Mouse (Mus musculus): ENCODE data around the gene Nfx1. TPM values are rescaled to one million over a fixed set of nuclear protein-coding genes. Genes with fewer than 3 reads are reported as not detected.
A peak's percentile ranks its signal among the peaks of the same experiment; 100 is the strongest.

Gene Nfx1
- polyA plus RNA-seq, 1 experiment from 2014 or later, result 87.4 TPM

GRCm38 (mm10) chr4:40983686-40984085, 13.0 kb downstream of the Nfx1 start:
- no peak for DNase-seq (ENCODE audit: low spot score)
- H3K4me3 ChIP-seq, result no peak overlapping the region
- H3K27me3 ChIP-seq (ENCODE audit: insufficient read depth, poor library complexity, severe bottlenecking), result no peaks in the 10 kb centered on the region
- 85% methylated on average over 1 of the region's 1 CpGs for WGBS
- H3K27ac ChIP-seq, result no peak overlapping the region
- H3K9me3 ChIP-seq, result no peaks in the 10 kb centered on the region
- H3K36me3 ChIP-seq, result peaks cover 93% of the 10 kb centered on the region
- H3K4me1 ChIP-seq, result no peaks in the 10 kb centered on the region

GRCm38 (mm10) chr4:40989633-40990032, 18.9 kb downstream of the Nfx1 start:
- Histone ChIP-seq H3K36me3 (peaks cover 95% of the 10 kb centered on the region), H3K27me3 (ENCODE audit: insufficient read depth, poor library complexity, severe bottlenecking) (no peaks in the 10 kb centered on the region), H3K27ac (no peak overlapping the region), H3K4me1 (no peaks in the 10 kb centered on the region), H3K4me3 (no peak overlapping the region), H3K9me3 (no peaks in the 10 kb centered on the region)
- 91% methylated on average over 6 of the region's 6 CpGs for WGBS
- DNase-seq (ENCODE audit: low spot score), result peak; percentile 51

- Histone ChIP-seq H3K36me3 (peaks cover 98% of the 10 kb centered on the region), H3K27me3 (ENCODE audit: insufficient read depth, poor library complexity, severe bottlenecking) (no peaks in the 10 kb centered on the region), H3K9me3 (no peaks in the 10 kb centered on the region), H3K4me1 (no peaks in the 10 kb centered on the region), H3K4me3 (no peak overlapping the region), H3K27ac (no peak overlapping the region)
- WGBS, result 92% methylated on average over 6 of the region's 6 CpGs
- DNase-seq (ENCODE audit: low spot score), result no peak
These were observed 25.6 kb downstream of the Nfx1 start for GRCm38 (mm10) chr4:40996302-40996701.

GRCm38 (mm10) chr4:40997916-40998315, 27.2 kb downstream of the Nfx1 start:
- no peak for DNase-seq (ENCODE audit: low spot score)
- Histone ChIP-seq H3K4me1 (no peaks in the 10 kb centered on the region), H3K9me3 (no peaks in the 10 kb centered on the region), H3K27me3 (ENCODE audit: insufficient read depth, poor library complexity, severe bottlenecking) (no peaks in the 10 kb centered on the region), H3K4me3 (no peak overlapping the region), H3K27ac (no peak overlapping the region), H3K36me3 (peaks cover 98% of the 10 kb centered on the region)
- WGBS, result 93% methylated on average over 4 of the region's 4 CpGs

- DNase-seq (ENCODE audit: low spot score), result no peak
- Histone ChIP-seq H3K27me3 (ENCODE audit: insufficient read depth, poor library complexity, severe bottlenecking) (no peaks in the 10 kb centered on the region), H3K4me3 (no peak overlapping the region), H3K27ac (no peak overlapping the region), H3K36me3 (peaks cover 99% of the 10 kb centered on the region), H3K9me3 (no peaks in the 10 kb centered on the region), H3K4me1 (no peaks in the 10 kb centered on the region)
- 76% methylated on average over 1 of the region's 1 CpGs for WGBS
These were observed 29.6 kb downstream of the Nfx1 start for GRCm38 (mm10) chr4:41000271-41000670.

GRCm38 (mm10) chr4:41000842-41001639, 30.3 kb downstream of the Nfx1 start:
- Histone ChIP-seq H3K9me3 (no peaks in the 10 kb centered on the region), H3K27ac (no peak overlapping the region), H3K4me1 (no peaks in the 10 kb centered on the region), H3K27me3 (ENCODE audit: insufficient read depth, poor library complexity, severe bottlenecking) (no peaks in the 10 kb centered on the region), H3K4me3 (no peak overlapping the region), H3K36me3 (peaks cover 99% of the 10 kb centered on the region)
- DNase-seq (ENCODE audit: low spot score), result no peak
- WGBS, result 91% methylated on average over 9 of the region's 9 CpGs

- no peak for DNase-seq (ENCODE audit: low spot score)
- Histone ChIP-seq H3K36me3 (peaks cover 92% of the 10 kb centered on the region), H3K4me3 (no peak overlapping the region), H3K27me3 (ENCODE audit: insufficient read depth, poor library complexity, severe bottlenecking) (no peaks in the 10 kb centered on the region), H3K9me3 (no peaks in the 10 kb centered on the region), H3K4me1 (no peaks in the 10 kb centered on the region), H3K27ac (no peak overlapping the region)
- WGBS, result 77% methylated on average over 3 of the region's 3 CpGs
These were observed 42.6 kb downstream of the Nfx1 start for GRCm38 (mm10) chr4:41013351-41013750.

GRCm38 (mm10) chr4:41015798-41016197, 45.1 kb downstream of the Nfx1 start:
- no peaks in the 10 kb centered on the region for H3K27me3 ChIP-seq (ENCODE audit: insufficient read depth, poor library complexity, severe bottlenecking)
- peaks cover 85% of the 10 kb centered on the region for H3K36me3 ChIP-seq
- H3K27ac ChIP-seq, result no peak overlapping the region
- no peak for DNase-seq (ENCODE audit: low spot score)
- no peak overlapping the region for H3K4me3 ChIP-seq
- no peaks in the 10 kb centered on the region for H3K4me1 ChIP-seq
- 91% methylated on average over 5 of the region's 5 CpGs for WGBS
- H3K9me3 ChIP-seq, result no peaks in the 10 kb centered on the region

GRCm38 (mm10) chr4:41021094-41021493, 50.4 kb downstream of the Nfx1 start:
- Histone ChIP-seq H3K9me3 (no peaks in the 10 kb centered on the region), H3K4me3 (no peak overlapping the region), H3K27me3 (ENCODE audit: insufficient read depth, poor library complexity, severe bottlenecking) (no peaks in the 10 kb centered on the region), H3K4me1 (peaks cover 6% of the 10 kb centered on the region), H3K36me3 (peaks cover 78% of the 10 kb centered on the region), H3K27ac (no peak overlapping the region)
- DNase-seq (ENCODE audit: low spot score), result no peak
- WGBS, result 86% methylated on average over 5 of the region's 5 CpGs

GRCm38 (mm10) chr4:41026086-41026787, 55.5 kb downstream of the Nfx1 start:
- Histone ChIP-seq H3K36me3 (peaks cover 58% of the 10 kb centered on the region), H3K27me3 (ENCODE audit: insufficient read depth, poor library complexity, severe bottlenecking) (no peaks in the 10 kb centered on the region), H3K4me3 (no peak overlapping the region), H3K27ac (no peak overlapping the region), H3K9me3 (no peaks in the 10 kb centered on the region), H3K4me1 (peaks cover 14% of the 10 kb centered on the region)
- no peak for DNase-seq (ENCODE audit: low spot score)
- 54% methylated on average over 8 of the region's 8 CpGs for WGBS

- H3K36me3 ChIP-seq, result peaks cover 44% of the 10 kb centered on the region
- WGBS, result 84% methylated on average over 3 of the region's 3 CpGs
- peaks cover 17% of the 10 kb centered on the region for H3K4me1 ChIP-seq
- DNase-seq (ENCODE audit: low spot score), result no peak
- H3K27me3 ChIP-seq (ENCODE audit: insufficient read depth, poor library complexity, severe bottlenecking), result no peaks in the 10 kb centered on the region
- no peak overlapping the region for H3K27ac ChIP-seq
- no peak overlapping the region for H3K4me3 ChIP-seq
- H3K9me3 ChIP-seq, result no peaks in the 10 kb centered on the region
These were observed 57.2 kb downstream of the Nfx1 start for GRCm38 (mm10) chr4:41027872-41028271.

GRCm38 (mm10) chr4:41028272-41028671, 57.6 kb downstream of the Nfx1 start:
- H3K4me3 ChIP-seq, result no peak overlapping the region
- H3K36me3 ChIP-seq, result peaks cover 41% of the 10 kb centered on the region
- WGBS, result 73% methylated on average over 4 of the region's 4 CpGs
- H3K9me3 ChIP-seq, result no peaks in the 10 kb centered on the region
- H3K27me3 ChIP-seq (ENCODE audit: insufficient read depth, poor library complexity, severe bottlenecking), result no peaks in the 10 kb centered on the region
- no peak overlapping the region for H3K27ac ChIP-seq
- DNase-seq (ENCODE audit: low spot score), result no peak
- peaks cover 17% of the 10 kb centered on the region for H3K4me1 ChIP-seq

- Histone ChIP-seq H3K36me3 (peaks cover 30% of the 10 kb centered on the region), H3K27ac (no peak overlapping the region), H3K4me3 (no peak overlapping the region), H3K27me3 (ENCODE audit: insufficient read depth, poor library complexity, severe bottlenecking) (no peaks in the 10 kb centered on the region), H3K9me3 (no peaks in the 10 kb centered on the region), H3K4me1 (peaks cover 15% of the 10 kb centered on the region)
- DNase-seq (ENCODE audit: low spot score), result no peak
- 84% methylated on average over 5 of the region's 5 CpGs for WGBS
These were observed 58.7 kb downstream of the Nfx1 start for GRCm38 (mm10) chr4:41029372-41029771.

Measured in heart, embryonic 10.5 days (tissue).